Mouse (Mus musculus) small intestine, adult 2 months (tissue): ENCODE results near the gene Tma7.

Source experiments
- CTCF ChIP-seq: fragments of 200-500 bp; IDR thresholded peaks from 2 replicates; pipeline ENCODE4 v1.5.1; 2012; ENCODE audit warnings: low read depth, mild to moderate bottlenecking, control low read depth, inconsistent platforms, low read length, moderate library complexity, mixed read lengths; ENCODE audit not compliant: insufficient replicate concordance, insufficient read length; ENCODE audit errors: extremely low read depth
- POLR2A ChIP-seq: fragments of 200-500 bp; IDR thresholded peaks from 2 replicates; pipeline ENCODE4 v1.6.1; 2012; ENCODE audit warnings: low read depth, mild to moderate bottlenecking, control low read depth, inconsistent platforms, low read length, moderate library complexity

DNA sequence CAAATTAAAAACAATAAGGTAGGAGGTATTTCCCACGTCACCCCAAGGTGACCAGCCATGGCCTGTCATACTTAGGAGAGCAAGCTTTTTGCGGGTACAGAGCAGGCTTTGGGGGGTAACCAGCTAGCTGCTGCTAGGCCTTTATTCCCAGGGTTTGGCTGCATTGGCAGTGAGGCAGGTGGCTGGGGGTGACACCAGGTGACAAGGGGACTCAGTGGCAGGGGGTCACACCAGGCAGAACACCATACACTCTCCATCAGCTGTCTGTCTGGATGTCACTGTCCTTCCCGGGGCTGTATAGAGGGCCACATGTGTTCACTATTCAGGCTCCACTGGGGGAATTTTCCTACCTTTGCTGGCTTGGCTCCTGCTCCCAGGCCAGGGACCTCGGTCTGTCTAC lies 25.5 kb downstream of the Tma7 start:
- TF ChIP-seq POLR2A (no peak), CTCF (no peak)
